Mouse (Mus musculus): ENCODE data around the gene Gm49711.
A peak's percentile ranks its signal among the peaks of the same experiment; 100 is the strongest.

Gene Gm49711

GRCm38 (mm10) chr16:92057852-92058643 lies at the start of gene Gm49711, which contains the start of the genes Mrps6 and Slc5a3:
Gene Gm49711 (plus strand): TSS chr16:92058316.
Gene Mrps6 (plus strand): TSS chr16:92058270.
Gene Slc5a3 (plus strand): TSS chr16:92058322.
- peak; percentile 97 for DNase-seq (ENCODE audit: low spot score)

- no peak for DNase-seq (ENCODE audit: low spot score)
Measured at GRCm38 (mm10) chr16:92009586-92009985, 48.5 kb upstream of the Gm49711 start.

DNA sequence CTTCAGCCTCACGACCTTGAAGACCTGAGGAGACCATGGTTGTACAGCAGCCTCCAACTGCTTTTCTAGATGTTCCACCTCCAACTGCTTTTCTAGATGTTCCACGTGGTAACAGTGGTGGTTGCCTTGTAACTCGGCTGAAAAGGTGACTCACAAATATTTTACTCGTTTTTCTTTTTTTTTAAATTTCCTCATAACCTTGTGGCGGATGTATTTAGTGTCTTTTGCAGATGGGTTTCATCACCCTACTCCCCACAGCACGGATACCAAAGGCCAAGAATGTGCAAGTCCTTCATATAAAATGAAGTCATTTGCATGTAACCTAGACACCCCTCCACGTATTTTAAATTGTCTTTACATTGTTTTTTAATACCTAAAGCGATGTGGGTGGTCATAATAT lies 41.3 kb upstream of the Gm49711 start:
- no peak for DNase-seq (ENCODE audit: low spot score)

DNA sequence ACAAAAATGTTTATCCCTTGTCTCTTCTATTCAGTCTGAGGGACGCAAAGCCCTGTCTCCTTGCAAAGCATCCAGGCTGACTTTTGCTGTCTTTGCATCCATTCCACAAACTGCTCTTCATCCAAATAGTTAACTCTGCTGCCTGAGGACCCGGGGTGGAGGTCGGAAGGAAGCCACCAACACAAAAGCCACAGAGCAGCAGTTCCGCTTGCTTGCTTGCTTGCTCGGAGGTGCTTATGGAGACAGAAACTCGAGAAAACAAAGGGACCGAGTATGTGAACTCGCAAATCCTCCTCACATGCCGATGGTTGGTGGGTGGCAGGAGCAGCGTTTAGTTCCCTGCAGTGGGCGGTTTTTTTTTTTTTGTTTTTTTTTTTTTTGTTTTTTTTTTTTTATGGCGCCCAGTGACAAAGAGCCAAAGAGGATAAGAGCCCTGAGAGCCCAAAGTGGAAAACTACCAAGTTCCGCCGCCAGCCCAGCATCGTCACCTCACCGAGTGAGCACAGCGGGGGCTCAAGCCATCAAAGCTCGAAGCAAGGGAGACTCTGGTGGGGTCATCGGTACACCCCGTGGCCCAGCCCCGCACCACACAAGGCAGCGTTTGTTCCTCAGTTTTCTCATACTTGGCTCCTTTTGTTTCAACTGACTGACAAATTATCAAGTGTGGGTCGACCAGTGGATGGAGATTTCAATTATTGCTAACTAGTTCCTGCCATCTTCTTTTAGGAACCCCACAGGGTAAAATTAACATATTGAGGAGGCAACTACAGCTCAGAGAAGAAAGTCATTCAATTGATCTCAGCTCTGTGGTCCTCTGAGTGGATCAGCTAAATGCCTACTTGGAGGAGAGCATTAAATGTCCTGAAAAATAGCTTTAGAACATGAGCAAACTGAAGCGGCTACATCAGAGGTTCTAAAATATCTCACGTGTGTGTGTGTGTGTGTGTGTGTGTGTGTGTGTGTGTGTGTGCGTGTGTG lies 38.7 kb upstream of the Gm49711 start:
- peak; percentile 13 for DNase-seq (ENCODE audit: low spot score)

GRCm38 (mm10) chr16:92021656-92022400 lies 36.3 kb upstream of the Gm49711 start:
- DNase-seq (ENCODE audit: low spot score) = no peak

- no peak for DNase-seq (ENCODE audit: low spot score)
Measured at GRCm38 (mm10) chr16:92022494-92023283, 35.4 kb upstream of the Gm49711 start.

GRCm38 (mm10) chr16:92033286-92033685 lies 24.8 kb upstream of the Gm49711 start:
- DNase-seq (ENCODE audit: low spot score) = no peak

- DNase-seq (ENCODE audit: low spot score) = no peak
Measured at GRCm38 (mm10) chr16:92034676-92035075, 23.4 kb upstream of the Gm49711 start.

DNA sequence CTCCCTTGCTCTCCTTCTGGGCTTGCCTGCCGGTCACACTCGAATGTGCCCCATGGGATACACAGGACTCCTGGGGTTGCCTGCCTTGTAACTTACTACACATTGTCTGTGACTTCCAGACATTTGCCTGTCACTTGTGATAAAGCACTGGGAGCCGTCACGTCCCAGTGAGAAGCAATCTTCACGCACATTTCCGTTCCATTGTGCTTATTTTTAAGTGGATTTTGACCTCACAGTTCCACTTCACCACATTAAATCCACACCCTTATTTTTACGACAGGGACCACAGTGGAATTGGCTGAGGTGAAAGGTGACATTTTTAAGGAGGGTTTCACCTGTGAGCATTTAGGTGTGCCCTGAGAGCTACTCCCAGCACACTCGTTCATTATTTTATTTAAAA lies 21.4 kb upstream of the Gm49711 start:
- DNase-seq (ENCODE audit: low spot score) = no peak

GRCm38 (mm10) chr16:92037891-92038607 lies 20.1 kb upstream of the Gm49711 start:
- no peak for DNase-seq (ENCODE audit: low spot score)

- DNase-seq (ENCODE audit: low spot score) = no peak
Measured at GRCm38 (mm10) chr16:92039421-92039820, 18.7 kb upstream of the Gm49711 start.

DNA sequence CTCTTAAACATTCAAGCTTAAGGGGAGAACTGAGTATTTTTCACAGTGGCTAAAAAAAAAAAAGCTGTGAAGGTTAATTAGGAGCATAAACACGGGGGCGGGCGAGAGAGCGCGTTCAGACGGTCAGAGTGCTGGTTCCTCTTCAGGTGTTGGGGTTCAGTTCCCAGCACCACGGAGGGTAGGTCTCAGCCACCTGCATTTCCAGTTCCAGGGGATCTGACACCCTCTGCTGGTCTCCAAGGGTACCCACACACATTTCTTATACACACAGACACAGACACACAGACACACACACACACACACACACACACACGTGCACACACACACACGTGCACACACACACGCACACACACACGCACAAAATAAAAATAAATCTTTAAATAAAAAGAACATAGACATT lies 18.1 kb upstream of the Gm49711 start:
- no peak for DNase-seq (ENCODE audit: low spot score)

DNA sequence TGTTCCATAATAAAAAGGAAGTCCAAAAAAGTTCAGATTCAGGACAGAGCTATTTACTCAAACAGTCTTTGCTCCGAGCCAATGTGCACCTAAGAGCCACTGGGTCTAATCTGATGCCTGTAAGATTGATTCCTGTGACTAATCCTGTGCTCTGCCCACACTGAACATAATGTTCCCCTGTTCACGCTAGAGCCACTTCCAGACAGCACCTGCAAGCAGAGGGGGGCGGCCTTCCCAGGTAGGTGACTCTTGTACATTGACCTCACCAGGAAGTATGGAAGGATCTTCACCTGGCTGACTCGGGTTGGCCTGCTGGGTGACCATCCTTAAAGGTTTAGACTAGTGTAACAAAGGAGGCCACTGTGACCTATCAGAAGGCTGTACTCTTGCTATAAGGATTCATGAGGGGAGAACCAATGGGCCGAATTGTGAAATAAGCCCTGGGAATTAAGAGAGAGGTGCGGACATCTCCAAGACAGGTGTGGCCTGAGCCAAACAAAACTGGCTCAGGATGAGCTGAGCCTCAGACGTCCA lies 6.3 kb upstream of the Gm49711 start:
- no peak for DNase-seq (ENCODE audit: low spot score)

DNA sequence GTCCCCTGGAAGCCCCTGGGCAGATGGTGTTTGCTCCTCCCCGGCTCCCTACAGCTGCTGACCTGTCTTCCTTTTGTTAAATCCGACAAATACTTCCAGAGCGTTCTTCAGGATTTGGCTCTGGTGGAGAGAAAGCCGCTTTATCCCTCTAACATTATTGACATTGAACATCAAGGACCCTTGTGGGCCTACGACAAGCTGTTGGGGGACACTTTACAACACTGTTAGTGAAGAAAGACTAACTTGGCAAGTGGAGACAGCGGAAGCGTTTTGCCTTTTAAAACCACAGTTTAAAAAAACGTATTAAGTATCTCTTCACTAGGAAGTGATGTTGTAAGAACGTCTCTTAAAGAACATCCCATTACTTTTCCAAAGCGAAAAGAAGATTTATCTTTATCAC lies 5.5 kb upstream of the Gm49711 start:
- no peak for DNase-seq (ENCODE audit: low spot score)

GRCm38 (mm10) chr16:92056711-92057110 lies 1.4 kb upstream of the Gm49711 start:
- DNase-seq (ENCODE audit: low spot score) = no peak

- no peak for DNase-seq (ENCODE audit: low spot score)
Measured at GRCm38 (mm10) chr16:92057456-92057851, 662 bp upstream of the Gm49711 start.

DNA sequence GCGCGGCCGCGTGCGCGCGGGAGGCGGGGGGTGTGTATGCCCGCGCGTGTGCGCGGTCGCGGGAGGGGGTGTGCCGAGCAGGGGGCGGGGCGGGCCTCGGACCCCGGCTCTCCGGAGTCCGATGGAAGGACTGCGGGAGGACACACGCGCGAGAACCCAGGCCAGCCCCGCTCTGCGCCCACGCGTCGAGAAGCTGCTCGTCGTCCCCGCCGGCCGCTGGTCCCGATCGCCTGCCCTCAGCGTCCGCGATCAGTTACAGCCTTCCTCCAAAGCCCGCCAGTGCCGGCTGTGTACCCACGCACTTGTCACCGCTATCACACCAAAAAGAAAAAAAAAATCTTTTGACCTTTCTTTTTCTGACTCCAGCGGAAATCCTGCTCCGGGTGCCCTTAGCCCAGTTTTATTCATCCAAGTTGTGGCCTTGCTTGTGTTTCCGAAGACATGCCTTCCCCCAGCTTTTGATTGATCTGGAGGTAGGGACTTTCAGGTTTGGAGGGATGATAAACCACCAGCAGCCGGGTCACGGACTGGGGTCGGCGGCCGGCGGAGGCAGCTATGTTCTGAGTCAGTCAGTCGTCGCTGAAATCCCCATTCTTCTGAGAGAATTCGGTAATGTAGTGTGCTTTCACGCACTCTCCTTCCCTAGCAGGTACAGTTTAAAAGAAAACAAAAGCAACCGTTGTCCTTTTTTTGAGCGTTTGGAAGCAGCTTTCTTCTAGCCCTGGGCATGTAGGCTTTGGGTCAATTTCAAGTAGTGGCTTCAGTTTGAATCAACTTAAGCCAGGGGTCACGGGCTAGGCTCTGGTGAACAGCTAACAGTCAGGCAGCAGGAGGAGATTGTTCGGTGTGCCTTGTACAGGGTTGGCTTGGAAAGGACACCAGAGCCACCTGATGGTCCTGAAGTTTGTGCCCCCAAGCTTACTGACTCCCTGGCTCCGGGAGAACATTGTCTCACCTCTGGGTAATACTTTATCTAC lies 816 bp downstream of the Gm49711 start:
- peak; percentile 21 for DNase-seq (ENCODE audit: low spot score)

- DNase-seq (ENCODE audit: low spot score) = no peak
Measured at GRCm38 (mm10) chr16:92060213-92060612, 2.1 kb downstream of the Gm49711 start.

GRCm38 (mm10) chr16:92061586-92061985 lies 3.5 kb downstream of the Gm49711 start:
- DNase-seq (ENCODE audit: low spot score) = no peak

All from yolk sac, embryonic 10.5 days (tissue).